Mouse (Mus musculus) small intestine, adult 2 months (tissue): ENCODE results near the gene Stk32c.

Experiments
- CTCF ChIP-seq: fragments of 200-500 bp; IDR thresholded peaks from 2 replicates; pipeline ENCODE4 v1.5.1; 2012; ENCODE audit warnings: low read depth, mild to moderate bottlenecking, control low read depth, inconsistent platforms, low read length, moderate library complexity, mixed read lengths; ENCODE audit not compliant: insufficient replicate concordance, insufficient read length; ENCODE audit errors: extremely low read depth
- POLR2A ChIP-seq: fragments of 200-500 bp; IDR thresholded peaks from 2 replicates; pipeline ENCODE4 v1.6.1; 2012; ENCODE audit warnings: low read depth, mild to moderate bottlenecking, control low read depth, inconsistent platforms, low read length, moderate library complexity

GRCm38 (mm10) chr7:139091681-139092080, 121.4 kb downstream of the Stk32c start:
- TF ChIP-seq CTCF (no peak), POLR2A (no peak)
